Comparison of ENCODE assay signal across 7 mouse cellular contexts in genomic region chr2:158546751-158547150, GRCm38 (mm10). TPM values are rescaled to one million over a fixed set of nuclear protein-coding genes. Genes with fewer than 3 reads are reported as not detected.
DNase-seq lines count a peak whose midpoint lies in the region; ATAC-seq lines count a peak whose summit lies in the region.

No protein-coding gene starts in this region.

- no peaks in the 10 kb centered on the region; the same call in 1 of the 2 replicates for H3K4me1 ChIP-seq in hindbrain, embryonic 14.5 days (replicated peaks; ENCODE audit: control insufficient read depth, insufficient read depth, low read length)

- peak overlapping the region; percentile 40 for H3K4me2 ChIP-seq in hindbrain, embryonic 14.5 days (replicated peaks)

- DNase-seq in WW6 (ENCODE audit: low read depth, low spot score) = peak; percentile 76
- DNase-seq in cerebellum, postnatal 14 days = peak; percentile 84 to 89
- DNase-seq in frontal cortex, postnatal 36 days (ENCODE audit: low spot score in 2 of 2) = peak; percentile 72 to 83
- DNase-seq in hindbrain, embryonic 14.5 days (ENCODE audit: low spot score) = peak; percentile 93
- DNase-seq in layer of hippocampus, postnatal 25 days (ENCODE audit: extremely low spot score in 1 of 2, low spot score in 1 of 2) = peak; percentile 72 to 88
- peak; percentile 71 to 83 for DNase-seq in lung, postnatal 4 days
- DNase-seq in right cerebral cortex, postnatal 10 days (ENCODE audit: low spot score in 2 of 2) = peak; percentile 84 to 88

- ATAC-seq in hindbrain, embryonic 14.5 days (ENCODE audit: low FRiP score) = peak; percentile 44; the same call in 1 of the 2 replicates

- H3K27me3 ChIP-seq in hindbrain, embryonic 14.5 days (ENCODE audit: control insufficient read depth, insufficient read depth, low read length) = no peaks in the 10 kb centered on the region

- H3K27ac ChIP-seq in hindbrain, embryonic 14.5 days = no peak overlapping the region

- no peak overlapping the region for H3K4me3 ChIP-seq in hindbrain, embryonic 14.5 days (replicated peaks; ENCODE audit: low read length)

- H3K9ac ChIP-seq in hindbrain, embryonic 14.5 days = peak overlapping the region; percentile 38; the same call in 1 of the 2 replicates

- H3K9me3 ChIP-seq in hindbrain, embryonic 14.5 days (ENCODE audit: control insufficient read depth, low read length) = no peaks in the 10 kb centered on the region

- no peaks in the 10 kb centered on the region for H3K36me3 ChIP-seq in hindbrain, embryonic 14.5 days (replicated peaks; ENCODE audit: control insufficient read depth, insufficient read depth)

- WGBS in hindbrain, embryonic 14.5 days = 3% methylated on average over 17 of the region's 17 CpGs

RNA-seq across cellular contexts. Expression of gene Arhgap40, which starts 34.2 kb away (rescaled TPM):
- 1.5 TPM in 2 replicates for polyA plus RNA-seq in hindbrain, embryonic 14.5 days (2014; fragmentation: Nextera tagmentation; extraction: Ambion mirVana)
- not detected for total RNA-seq in layer of hippocampus, postnatal 25 days (2021)

RNA-seq across cellular contexts. Expression of gene Adig, which starts 44.3 kb away (rescaled TPM):
- not detected in 2 replicates for polyA plus RNA-seq in hindbrain, embryonic 14.5 days (2014; fragmentation: Nextera tagmentation; extraction: Ambion mirVana)
- not detected for total RNA-seq in layer of hippocampus, postnatal 25 days (2021)
